Mouse (Mus musculus) left cerebral cortex, adult 2 months (tissue): ENCODE data around the gene Vps52. TPM values are rescaled to one million over a fixed set of nuclear protein-coding genes. Genes with fewer than 3 reads are reported as not detected.
A peak's percentile ranks its signal among the peaks of the same experiment; 100 is the strongest.

Experiments used
- DNase-seq, 2 experiments: peaks; one replicate each; pipeline ENCODE4 v3.0.0; 2021 to 2022; ENCODE audit warnings: low spot score in 2 of 2, mixed read lengths in 1 of 2; ENCODE audit errors: extremely low spot score in 1 of 2
- H3K27ac ChIP-seq: fragments of 200-600 bp; 2 replicates; pipeline ENCODE4 v1.8.1; 2022
- H3K4me3 ChIP-seq: fragments of 200-600 bp; 2 replicates; pipeline ENCODE4 v1.8.1; 2022
- CTCF ChIP-seq: fragments of 200-600 bp; IDR thresholded peaks from 2 replicates; pipeline ENCODE4 v1.8.1; 2022; ENCODE audit warnings: antibody characterized with exemption, mild to moderate bottlenecking, moderate library complexity
- intact Hi-C: fragments of 180-260 bp; cut with DNase I; formaldehyde crosslinking; loops from one replicate; pipeline ENCODE4 v1.15.1; 2025
- total RNA-seq, 2 experiments: library from RNA; stranded (reverse); gene quantifications; 2 replicates each; pipeline ENCODE4 v1.2.3; 2021

The Vps52 gene
- total RNA-seq, 2 experiments from 2014 or later = 74.6 to 82.7 TPM

DNA sequence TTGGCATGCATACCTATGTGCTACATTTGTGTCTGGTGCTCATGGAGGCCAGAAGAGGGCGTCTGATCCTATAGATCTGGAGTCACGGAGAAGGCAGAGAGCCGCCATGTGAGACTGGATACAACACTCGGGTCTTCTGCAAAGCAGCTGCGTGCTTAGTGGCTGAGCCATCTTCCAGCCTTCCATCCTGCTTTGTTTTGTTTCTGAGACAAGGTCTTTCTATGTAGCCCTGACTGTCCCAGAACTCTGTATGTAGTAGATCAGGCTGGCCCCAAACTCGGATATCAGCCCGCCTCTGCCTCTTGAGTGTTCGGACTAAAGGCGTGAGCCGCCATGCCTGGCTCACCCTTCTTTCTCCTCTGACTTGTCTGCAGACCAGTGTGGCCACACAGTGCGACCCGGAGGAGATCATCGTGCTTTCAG lies 40.6 kb upstream of the Vps52 start:
- intact Hi-C loops = no loop called here
- DNase-seq = no peak
- H3K27ac ChIP-seq = no peak overlapping the region
- H3K4me3 ChIP-seq = no peak overlapping the region; the same call in 1 of the 2 replicates
- no peak; the same call in 1 of the 2 replicates for TF ChIP-seq CTCF

GRCm38 (mm10) chr17:33915671-33916250 lies 39.9 kb upstream of the Vps52 start, which contains the start of the genes Tapbp and Zbtb22:
Tapbp (plus strand) TSS chr17:33915899.
Zbtb22 (plus strand) TSS chr17:33915904.
- peak; percentile 96 to 97 for DNase-seq

DNA sequence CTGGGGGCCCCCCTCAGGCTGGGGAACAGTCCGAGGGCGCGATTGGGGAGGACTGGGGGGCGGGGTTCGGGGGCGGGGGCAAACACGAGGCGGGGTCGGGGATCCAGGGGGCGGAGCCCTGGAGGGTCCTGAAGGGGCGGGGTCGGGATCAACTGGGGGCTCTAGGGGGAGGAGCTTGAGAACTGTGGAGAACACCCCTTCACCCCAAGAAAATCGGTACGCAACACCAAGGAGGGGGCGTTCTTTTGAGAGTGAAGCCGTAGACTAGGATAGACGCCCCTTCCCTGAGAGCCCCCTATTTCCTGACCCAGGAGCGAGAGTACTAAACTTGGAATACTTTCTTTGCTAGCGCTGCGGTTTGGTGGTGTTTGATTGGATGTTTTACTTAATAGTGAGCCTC lies 39.3 kb upstream of the Vps52 start:
- DNase-seq = no peak
- intact Hi-C loops = no loop called here
- peak overlapping the region; percentile 56 for H3K4me3 ChIP-seq
- H3K27ac ChIP-seq = peak overlapping the region; percentile 44; the same call in 1 of the 2 replicates
- TF ChIP-seq CTCF = no peak

More at GRCm38 (mm10) chr17:33915671-33916250, 39.9 kb upstream of the Vps52 start, which contains the start of the genes Tapbp and Zbtb22:
- Histone ChIP-seq H3K4me3 (peak within 1 kb of the TSS; percentile 56), H3K27ac (peak within 1 kb of the TSS; percentile 53; the same call in 1 of the 2 replicates)
- TF ChIP-seq CTCF = no peak
- intact Hi-C loops = no loop called here

DNA sequence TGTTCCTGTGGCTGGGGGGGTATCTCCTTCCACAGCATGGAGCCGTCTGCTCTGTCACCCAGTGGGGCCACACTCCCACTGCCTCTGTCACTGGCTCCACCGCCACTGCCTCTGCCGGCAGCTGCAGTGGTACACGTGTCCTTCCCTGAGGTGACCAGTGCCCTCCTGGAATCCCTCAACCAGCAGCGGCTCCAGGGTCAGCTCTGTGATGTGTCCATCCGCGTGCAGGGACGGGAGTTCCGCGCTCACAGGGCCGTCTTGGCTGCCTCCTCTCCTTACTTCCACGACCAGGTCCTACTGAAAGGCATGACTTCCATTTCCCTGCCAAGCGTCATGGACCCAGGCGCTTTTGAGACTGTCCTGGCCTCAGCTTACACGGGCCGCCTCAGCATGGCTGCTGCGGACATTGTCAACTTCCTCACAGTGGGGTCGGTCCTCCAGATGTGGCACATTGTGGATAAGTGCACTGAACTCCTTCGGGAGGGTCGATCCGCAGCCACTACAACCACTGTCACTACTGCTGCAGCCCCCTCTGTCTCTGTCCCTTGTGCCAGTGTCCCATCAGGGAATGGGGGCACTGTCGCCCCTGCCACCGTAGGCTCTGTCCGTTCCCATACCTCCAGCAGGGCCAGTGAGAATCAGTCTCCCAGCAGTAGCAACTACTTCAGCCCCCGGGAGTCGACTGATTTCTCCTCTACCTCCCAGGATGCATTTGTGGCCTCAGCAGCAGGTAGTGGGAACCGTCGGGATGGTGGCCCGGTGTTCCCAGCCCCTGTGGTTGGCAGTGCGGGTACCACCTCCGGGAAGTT lies 38.6 kb upstream of the Vps52 start:
- Histone ChIP-seq H3K27ac (no peak overlapping the region), H3K4me3 (peak overlapping the region; percentile 56)
- intact Hi-C loops = no loop called here
- no peak for DNase-seq
- no peak for TF ChIP-seq CTCF

GRCm38 (mm10) chr17:33917656-33918292 lies 37.8 kb upstream of the Vps52 start:
- no peak for TF ChIP-seq CTCF
- intact Hi-C loops = no loop called here
- no peak overlapping the region for H3K27ac ChIP-seq
- DNase-seq = no peak
- no peak overlapping the region for H3K4me3 ChIP-seq

GRCm38 (mm10) chr17:33918293-33919203 lies 37.1 kb upstream of the Vps52 start:
- H3K4me3 ChIP-seq = peak overlapping the region; percentile 56
- peak overlapping the region; percentile 21; the same call in 1 of the 2 replicates for H3K27ac ChIP-seq
- intact Hi-C loops = no loop called here
- TF ChIP-seq CTCF = no peak
- DNase-seq = no peak

- intact Hi-C loops = loop anchor here (2.0 to 10.0 kb wide), 2 partner anchors 23 to 1535 kb away; partner anchors contain the start of gene Wiz
- Histone ChIP-seq H3K27ac (peak overlapping the region; percentile 80), H3K4me3 (peak overlapping the region; percentile 56)
- TF ChIP-seq CTCF = no peak; the same call in 1 of the 2 replicates
- DNase-seq = peak in 1 of 2 experiments; percentile 60
Measured at GRCm38 (mm10) chr17:33919351-33920281, 36.0 kb upstream of the Vps52 start.

- peak; percentile 83 for TF ChIP-seq CTCF
- intact Hi-C loops = loop anchor here (2.0 to 10.0 kb wide), 2 partner anchors 24 to 1536 kb away; partner anchors contain the start of gene Wiz
- H3K27ac ChIP-seq = peak overlapping the region; percentile 80
- peak overlapping the region; percentile 56 for H3K4me3 ChIP-seq
- DNase-seq = peak; percentile 78 to 82
Measured at GRCm38 (mm10) chr17:33920282-33921097, 35.1 kb upstream of the Vps52 start.

DNA sequence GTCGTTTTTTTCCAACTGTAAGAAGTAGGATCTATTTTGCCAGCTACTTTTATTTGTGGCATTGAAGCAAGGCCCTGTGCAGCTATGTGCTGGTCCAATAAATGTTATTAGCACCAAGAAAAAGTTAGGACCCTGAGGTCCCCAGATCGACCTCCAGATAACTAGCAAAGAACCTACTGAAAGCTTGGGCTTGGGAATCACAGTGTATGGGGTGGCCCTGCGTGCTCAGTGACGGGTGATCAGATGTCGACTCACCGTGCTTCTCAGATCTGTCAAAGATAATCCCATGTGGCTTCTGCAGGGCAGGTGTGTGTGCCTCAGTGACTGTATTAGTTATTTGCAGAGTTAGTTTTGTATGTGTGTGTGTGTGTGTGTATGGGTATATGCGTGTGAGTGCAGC lies 34.3 kb upstream of the Vps52 start:
- TF ChIP-seq CTCF = no peak
- intact Hi-C loops = loop anchor here (2.0 to 10.0 kb wide), 2 partner anchors 25 to 1537 kb away; partner anchors contain the start of gene Wiz
- no peak for DNase-seq

More for the DNA sequence above, 34.3 kb upstream of the Vps52 start:
- Histone ChIP-seq H3K27ac (no peak overlapping the region), H3K4me3 (no peak overlapping the region)
